Mouse (Mus musculus) cerebral cortex, adult 2 months (tissue): ENCODE results near the gene Nudt4.

ENCODE experiments used
- WGBS: fragments of 180-500 bp; shearing (Covaris S2); methylation state at CpG from one replicate; pipeline ENCODE4 v1.1.7; 2018; 5-methylcytosine and 5-hydroxymethylcytosine counted together

The Nudt4 gene

DNA sequence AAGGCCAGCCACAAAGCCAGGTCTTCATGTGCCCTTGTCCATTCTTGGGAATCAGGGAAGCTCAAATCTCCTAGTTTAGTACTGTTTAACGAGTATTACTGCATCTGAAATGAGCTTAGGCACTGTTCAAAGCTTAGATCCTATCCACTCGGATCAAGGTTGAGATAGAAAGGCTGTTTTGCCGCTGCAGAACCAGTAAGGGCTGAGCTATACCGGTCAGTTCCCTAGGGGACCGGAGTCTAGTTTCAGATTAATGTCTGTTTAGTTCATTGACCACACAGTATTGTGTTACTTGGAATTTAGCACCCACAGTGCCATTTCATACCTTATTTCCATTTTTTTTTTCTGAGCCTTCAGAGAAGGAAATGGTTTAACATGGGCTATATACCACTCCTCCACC, 3.6 kb upstream of the Nudt4 start:
- 87% methylated on average over 5 of the region's 5 CpGs for WGBS

DNA sequence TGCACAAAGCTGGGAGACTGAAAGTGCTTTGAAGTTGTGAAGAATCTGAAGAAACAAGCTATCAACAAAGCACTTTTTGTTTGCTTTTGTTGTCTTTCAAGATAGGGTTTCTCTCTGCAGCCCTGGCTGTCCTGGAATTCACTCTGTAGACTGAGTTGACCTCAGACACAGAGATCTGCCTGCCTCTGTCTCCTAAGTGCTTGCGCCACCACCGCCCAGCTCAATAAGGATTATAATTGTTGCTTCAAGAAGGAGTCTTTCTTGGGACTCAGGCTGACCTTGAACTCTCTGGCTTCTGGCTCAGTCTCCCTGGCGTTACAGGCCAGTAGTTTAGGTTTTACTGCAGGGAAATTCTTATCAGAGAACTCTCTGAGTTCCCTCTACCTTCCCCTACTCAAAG, 2.8 kb upstream of the Nudt4 start:
- 96% methylated on average over 3 of the region's 3 CpGs for WGBS

DNA sequence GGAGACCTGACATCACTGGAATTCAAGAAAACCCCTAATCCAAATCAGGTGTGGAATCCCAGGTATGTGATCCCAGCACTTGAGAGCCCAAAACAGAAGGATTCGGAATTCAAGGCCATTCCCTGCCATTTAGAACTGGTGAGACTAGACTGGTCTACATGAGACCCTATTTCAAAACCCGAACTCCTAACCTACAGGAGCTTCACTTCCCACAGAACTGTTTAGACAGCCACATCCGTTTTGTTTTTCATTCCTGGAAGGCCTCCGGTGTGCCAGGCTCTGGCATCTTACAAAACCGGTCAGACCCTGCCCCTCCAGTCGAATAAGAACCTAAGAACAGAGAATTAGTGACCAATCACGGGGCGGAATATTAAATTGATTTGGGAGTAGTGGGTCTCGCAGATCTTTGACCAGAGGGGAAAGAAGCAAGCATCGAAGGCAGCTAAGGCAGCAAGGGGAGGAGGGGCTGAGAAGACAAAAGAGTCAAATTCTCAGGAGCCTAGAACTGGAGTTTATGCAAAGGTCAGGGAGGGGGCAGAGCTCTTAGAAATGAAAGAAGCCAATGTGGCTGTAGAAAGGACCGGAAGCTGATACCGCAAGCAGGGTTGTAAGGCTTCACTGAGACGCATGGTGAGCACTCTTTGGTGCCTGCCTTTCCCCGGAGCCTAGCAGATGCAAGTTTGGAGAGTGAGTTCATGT, 1.4 kb upstream of the Nudt4 start:
- 62% methylated on average over 14 of the region's 14 CpGs for WGBS

- under 1% methylated on average over 65 of the region's 65 CpGs for WGBS
These were observed 796 bp downstream of the Nudt4 start for GRCm38 (mm10) chr10:95562859-95563841.

DNA sequence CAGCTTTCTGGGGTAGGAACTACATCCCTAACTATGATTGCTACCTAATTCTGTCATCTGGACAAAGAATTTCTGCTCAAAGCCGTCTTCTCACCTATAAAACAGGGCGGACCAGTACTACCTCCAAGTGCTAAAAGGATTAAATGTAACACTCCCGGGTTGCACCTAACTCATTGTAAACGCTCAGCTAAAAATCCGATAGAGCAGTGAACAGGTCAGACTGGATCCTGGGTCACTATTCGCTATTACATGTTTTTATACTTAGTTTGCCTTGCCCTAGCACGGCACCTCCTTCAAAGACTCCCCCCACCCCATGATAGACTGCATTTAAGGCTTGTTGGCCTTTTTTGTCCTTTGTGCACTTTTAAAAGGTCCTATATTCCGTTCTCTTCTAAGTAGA, 1.6 kb downstream of the Nudt4 start:
- WGBS, result 6% methylated on average over 8 of the region's 8 CpGs

DNA sequence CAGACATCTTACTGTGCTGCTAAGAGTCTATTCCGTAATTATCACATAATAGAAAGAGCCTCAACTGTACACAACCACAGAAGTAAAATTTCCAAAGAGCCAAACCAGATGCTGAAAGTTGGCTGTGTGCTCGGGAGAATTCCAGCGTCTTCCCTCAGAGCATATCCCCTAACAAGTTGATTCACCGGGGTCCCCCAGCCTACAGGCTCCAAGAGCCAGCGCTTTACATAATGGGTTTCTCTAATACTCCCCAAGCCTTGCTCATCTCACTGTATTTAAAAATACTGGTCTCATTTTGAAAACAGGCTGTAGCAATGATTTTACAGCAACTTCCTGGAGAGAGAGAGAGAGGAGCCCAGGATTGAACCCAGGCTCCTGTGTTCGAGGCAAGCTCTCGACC, 2.3 kb downstream of the Nudt4 start:
- 26% methylated on average over 7 of the region's 7 CpGs for WGBS

- WGBS, result 45% methylated on average over 9 of the region's 9 CpGs
These were observed 3.5 kb downstream of the Nudt4 start for GRCm38 (mm10) chr10:95560394-95560983.

GRCm38 (mm10) chr10:95559426-95559825, 4.5 kb downstream of the Nudt4 start:
- 63% methylated on average over 7 of the region's 7 CpGs for WGBS

DNA sequence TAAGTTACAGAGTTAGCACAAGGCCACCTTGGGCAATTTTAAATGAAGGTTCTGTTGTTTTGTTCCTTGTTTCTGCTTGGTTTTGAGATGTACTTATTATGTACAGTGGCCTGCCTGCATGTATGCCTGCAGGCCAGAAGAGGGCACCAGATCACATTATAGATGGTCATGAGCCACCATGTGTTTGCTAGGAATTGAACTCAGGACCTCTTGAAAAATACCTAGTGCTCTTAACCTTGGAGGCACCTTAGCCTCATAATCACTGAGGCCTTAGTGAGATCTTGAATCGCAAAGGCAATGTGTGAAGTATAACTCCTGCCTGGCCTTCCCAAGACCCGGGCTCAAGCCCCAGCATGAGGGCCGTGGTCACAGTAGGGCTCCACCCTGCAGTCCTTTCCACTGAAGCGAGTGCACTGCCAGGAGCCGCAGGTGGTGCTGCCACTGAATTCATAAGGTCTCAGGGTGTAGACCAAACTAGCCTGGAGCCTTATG, 6.6 kb downstream of the Nudt4 start:
- 91% methylated on average over 5 of the region's 5 CpGs for WGBS

- 71% methylated on average over 11 of the region's 11 CpGs for WGBS
These were observed 8.1 kb downstream of the Nudt4 start for GRCm38 (mm10) chr10:95555866-95556265.

DNA sequence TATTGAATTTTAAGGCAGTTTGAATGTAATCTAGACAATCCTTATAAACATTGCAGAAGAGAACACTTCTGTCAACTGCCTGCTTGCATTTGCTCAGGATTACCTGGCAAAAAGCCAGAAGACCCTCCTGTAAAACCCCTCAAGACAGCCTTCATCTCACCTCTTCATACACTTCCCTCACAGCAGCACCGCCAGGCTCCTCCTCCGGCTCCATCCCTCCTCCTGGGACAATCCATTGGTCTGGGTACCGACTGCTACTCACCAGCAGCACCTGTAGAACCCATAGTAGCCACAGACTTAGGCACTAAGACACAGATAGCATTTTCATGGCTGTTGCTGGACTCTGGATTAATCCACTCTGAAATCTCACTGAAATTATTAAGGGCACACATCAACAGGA, 11.6 kb downstream of the Nudt4 start:
- WGBS, result 76% methylated on average over 3 of the region's 3 CpGs

DNA sequence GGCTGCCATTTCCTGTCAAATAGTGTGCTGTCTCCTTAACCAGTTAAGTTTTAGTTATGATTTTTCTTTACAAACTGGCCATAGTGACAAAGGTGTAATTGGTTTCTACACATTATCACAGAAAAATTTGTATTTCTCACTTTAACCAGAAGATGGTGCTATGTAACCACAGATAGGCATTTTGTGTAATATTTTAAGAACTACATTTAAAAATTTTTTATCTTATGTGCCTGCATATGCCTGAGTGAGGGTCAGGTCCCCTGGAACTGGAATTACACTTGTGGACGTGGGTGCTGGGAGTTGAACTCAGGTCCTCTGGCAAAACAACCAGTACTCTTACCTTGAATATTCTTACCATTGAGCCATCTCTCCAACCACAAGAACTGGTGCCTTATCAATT, 13.4 kb downstream of the Nudt4 start:
- WGBS, result 30% methylated on average over 1 of the region's 1 CpGs

DNA sequence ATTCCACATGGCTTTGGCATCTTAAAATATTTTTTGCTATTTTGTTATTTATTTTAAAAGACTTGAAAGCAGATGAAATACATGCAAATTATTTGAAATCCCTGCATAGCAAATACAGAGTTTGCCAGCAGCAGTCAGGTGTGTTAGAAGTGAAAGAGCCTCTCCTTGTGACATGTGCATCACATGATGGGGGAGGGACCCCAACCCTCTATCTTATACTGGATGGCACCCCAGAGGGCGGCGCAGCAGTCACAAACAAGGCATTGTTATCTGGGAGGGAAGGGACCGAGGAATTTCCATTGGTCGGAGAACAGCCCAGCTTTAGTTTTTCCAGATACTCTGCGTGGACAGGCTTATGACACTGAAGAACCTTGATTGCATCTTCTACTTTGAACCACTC, 14.9 kb downstream of the Nudt4 start:
- 61% methylated on average over 5 of the region's 5 CpGs for WGBS

DNA sequence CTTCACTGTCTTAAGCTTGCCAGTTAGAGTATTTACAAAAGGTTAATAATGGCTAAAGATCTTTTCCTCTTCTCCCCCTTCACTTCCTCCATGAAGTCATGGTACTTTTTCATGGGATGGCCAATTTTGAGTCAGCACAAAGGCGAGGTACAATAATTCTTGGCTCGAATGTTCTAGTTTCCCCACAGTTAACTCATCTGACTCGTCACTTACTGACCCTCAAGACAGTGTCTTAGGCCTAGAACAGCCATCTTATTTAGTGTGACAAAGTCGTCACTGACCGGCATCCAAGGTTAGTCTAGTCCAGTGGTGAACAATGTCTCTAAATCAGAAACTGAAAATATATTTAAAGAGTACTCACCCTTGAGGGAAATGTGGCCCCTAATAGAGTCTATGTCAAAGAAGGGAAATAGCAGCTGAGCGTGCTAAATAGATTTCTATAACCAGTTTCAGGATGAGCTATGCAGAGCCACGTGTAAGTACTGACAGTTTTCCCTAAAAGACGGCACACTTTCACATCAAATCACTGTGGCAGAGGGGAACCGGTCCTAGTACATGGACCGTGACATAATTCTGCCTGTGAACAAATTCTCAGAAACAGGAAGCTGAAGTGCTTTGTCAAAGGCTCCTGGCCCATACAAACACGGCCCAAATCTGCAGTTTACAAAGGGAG, 15.7 kb downstream of the Nudt4 start:
- WGBS, result 66% methylated on average over 11 of the region's 11 CpGs

DNA sequence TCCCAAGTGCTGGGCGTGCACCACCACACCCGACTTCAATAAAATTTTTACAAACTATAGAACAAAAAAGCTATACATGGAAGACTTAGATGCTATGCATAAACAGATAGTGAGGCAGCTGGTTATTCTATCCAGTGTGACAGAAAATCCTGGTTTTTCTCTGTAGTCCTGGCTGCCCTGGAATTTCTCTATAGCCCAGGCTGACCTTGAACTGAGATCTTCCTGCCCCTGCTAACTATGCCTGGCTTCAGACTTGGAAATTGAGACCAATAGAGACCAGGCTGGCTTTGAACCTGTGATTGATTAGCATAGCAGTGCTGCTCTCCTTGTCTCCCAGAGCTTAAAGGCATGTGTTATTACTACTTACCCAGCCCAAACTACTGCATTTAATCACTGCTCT, 17.8 kb downstream of the Nudt4 start:
- WGBS, result 87% methylated on average over 2 of the region's 2 CpGs

GRCm38 (mm10) chr10:95545051-95545450, 18.9 kb downstream of the Nudt4 start:
- WGBS, result 40% methylated on average over 4 of the region's 4 CpGs

- WGBS, result 29% methylated on average over 2 of the region's 2 CpGs
These were observed 19.3 kb downstream of the Nudt4 start for GRCm38 (mm10) chr10:95544651-95545050.

- 72% methylated on average over 2 of the region's 2 CpGs for WGBS
These were observed 20.6 kb downstream of the Nudt4 start for GRCm38 (mm10) chr10:95543377-95543776.

DNA sequence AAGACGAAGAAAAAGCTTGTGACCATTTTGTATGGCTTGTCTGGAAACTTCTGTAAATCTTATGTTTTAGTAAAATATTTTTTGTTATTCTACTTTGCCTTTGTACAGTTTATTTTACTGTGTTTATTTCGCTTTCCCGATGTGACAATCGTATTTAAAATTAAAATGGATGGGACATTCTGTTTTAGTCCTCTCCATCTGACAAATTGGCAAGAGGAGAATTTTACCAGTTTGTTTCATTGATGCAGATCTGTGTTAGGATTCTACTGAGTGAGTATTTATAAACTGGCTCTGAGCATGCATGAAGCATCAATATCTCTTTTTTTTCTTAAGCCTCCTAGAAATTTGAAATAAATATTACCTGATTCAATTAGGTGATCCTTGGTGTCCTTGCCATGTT, 21.0 kb downstream of the Nudt4 start:
- 55% methylated on average over 4 of the region's 4 CpGs for WGBS

DNA sequence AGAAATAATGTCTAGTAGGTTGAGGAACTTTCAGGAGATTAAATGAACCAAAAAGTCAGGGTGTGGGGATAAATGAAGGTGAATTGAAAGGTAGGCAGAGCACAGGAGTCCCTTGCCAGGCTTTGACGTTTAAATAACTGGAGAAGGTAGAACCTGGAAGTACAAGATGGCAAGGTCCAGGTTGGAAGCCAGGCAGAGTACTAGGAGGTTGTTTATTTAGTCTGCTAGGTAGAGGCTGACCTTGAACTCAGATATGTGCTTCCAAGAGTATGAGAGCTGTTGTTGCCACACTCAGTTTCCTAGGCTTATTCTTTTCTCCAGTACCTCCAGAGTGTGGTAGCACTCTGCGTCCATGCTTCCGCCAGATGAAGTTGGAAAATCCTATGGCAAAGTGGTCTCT, 24.1 kb downstream of the Nudt4 start:
- 90% methylated on average over 3 of the region's 3 CpGs for WGBS

DNA sequence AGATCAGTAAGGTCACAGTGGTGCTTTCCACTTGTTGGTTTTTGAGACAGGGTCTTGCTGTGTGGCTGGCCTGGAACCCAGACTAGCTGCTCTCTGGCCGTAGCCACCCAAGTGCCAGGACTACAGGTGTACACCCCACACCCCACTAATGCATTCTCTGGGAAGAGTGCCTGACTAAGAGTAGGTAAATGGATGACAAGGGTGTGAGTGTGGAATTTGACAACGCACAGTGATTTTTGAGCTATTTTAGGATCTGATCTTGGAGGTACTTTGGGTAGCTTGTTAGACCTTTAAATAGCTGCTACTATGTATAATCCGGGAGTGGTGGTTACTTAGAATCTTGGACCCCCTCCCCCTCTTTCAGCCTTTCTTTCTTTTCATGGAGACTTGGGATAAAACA, 24.7 kb downstream of the Nudt4 start:
- WGBS, result 56% methylated on average over 3 of the region's 3 CpGs

DNA sequence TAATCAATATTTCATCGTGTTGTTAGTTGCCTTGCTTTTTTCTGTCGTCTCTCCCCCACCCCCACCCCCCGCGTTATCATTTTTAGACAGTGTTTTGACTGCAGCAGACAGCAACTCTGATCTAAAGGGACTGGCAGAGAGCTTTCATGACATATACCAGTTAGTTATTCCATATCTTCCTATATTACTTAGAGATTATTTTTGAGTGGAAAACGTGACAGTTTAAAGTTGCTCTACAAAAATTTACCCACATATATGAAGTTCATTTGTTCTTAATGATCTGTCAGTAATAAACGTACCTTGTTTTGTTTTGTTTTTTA, 27.8 kb downstream of the Nudt4 start:
- WGBS, result 80% methylated on average over 6 of the region's 6 CpGs
